Mouse (Mus musculus) thymus, adult 2 months (tissue): ENCODE data around the gene Tas2r114. TPM values are rescaled to one million over a fixed set of nuclear protein-coding genes. Genes with fewer than 3 reads are reported as not detected.

Experiments used
- DNase-seq: peaks from one replicate; pipeline ENCODE4 v3.0.0; 2021
- H3K27ac ChIP-seq: fragments of 200-500 bp; 2 replicates; pipeline ENCODE4 v1.5.1; 2012; ENCODE audit warnings: low read length, control low read depth; ENCODE audit not compliant: control insufficient read depth, insufficient read depth
- H3K27me3 ChIP-seq: fragments of 200-500 bp; 2 replicates; pipeline ENCODE4 v1.6.1; 2012; ENCODE audit warnings: mild to moderate bottlenecking, low read length, moderate library complexity, mixed read lengths; ENCODE audit not compliant: control insufficient read depth, insufficient read depth
- H3K36me3 ChIP-seq: fragments of 200-500 bp; 2 replicates; pipeline ENCODE4 v1.6.1; 2012; ENCODE audit warnings: mild to moderate bottlenecking, low read length, moderate library complexity; ENCODE audit not compliant: control insufficient read depth, insufficient read depth
- H3K4me1 ChIP-seq: fragments of 200-500 bp; replicated peaks from 2 replicates; pipeline ENCODE4 v1.6.1; 2012; ENCODE audit warnings: low read length; ENCODE audit not compliant: control insufficient read depth, insufficient read depth
- H3K4me3 ChIP-seq: fragments of 200-500 bp; 2 replicates; pipeline ENCODE4 v1.5.1; 2012; ENCODE audit warnings: mild to moderate bottlenecking, low read length, control low read depth, moderate library complexity; ENCODE audit not compliant: control insufficient read depth, insufficient read depth
- CTCF ChIP-seq: fragments of 200-500 bp; IDR thresholded peaks from 2 replicates; pipeline ENCODE4 v1.5.1; 2012; ENCODE audit warnings: mild to moderate bottlenecking, control low read depth, low read length, moderate library complexity, borderline replicate concordance; ENCODE audit not compliant: control insufficient read depth, poor library complexity, insufficient read depth; ENCODE audit errors: extremely low read depth
- POLR2A ChIP-seq: fragments of 200-500 bp; IDR thresholded peaks from 2 replicates; pipeline ENCODE4 v1.6.1; 2012; ENCODE audit warnings: mild to moderate bottlenecking, low read length, control low read depth, moderate library complexity; ENCODE audit not compliant: control insufficient read depth, poor library complexity, insufficient read depth; ENCODE audit errors: extremely low read depth
- WGBS: fragments of 180-500 bp; shearing (Covaris S2); methylation state at CpG from one replicate; pipeline ENCODE4 v1.1.7; 2018; 5-methylcytosine and 5-hydroxymethylcytosine counted together
- polyA plus RNA-seq: library from polyadenylated mRNA; depleted of rRNA; stranded (reverse); fragments of >200 nt; gene quantifications from 2 replicates; pipeline ENCODE4 v1.2.3, GENCODE M21; 2012; rRNA removed

The Tas2r114 gene
- polyA plus RNA-seq: not detected in 2 replicates

DNA sequence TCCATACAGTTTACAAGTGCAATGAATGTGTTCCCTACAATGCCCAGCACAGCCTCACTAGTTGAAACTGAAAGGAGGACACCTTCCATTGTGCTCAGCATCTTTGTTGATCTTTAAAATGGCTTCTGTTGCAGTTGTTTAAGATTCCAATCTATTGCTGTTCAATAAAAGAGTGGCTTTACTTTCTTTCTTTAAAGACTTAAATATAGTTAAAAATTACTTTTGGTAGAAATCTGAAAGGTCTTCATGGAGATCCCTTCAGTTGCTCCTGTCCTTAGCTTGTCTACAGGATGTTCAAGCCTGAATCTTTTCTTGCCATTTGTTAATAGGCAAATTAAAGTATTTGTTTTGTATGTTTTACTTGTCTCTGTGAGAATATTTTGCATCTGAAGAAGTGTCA is at the start of gene Tas2r114:
TSS of gene Tas2r114 (minus strand) at position 101 of the 400 bp plus-strand sequence.
- H3K4me3 ChIP-seq: no peak within 1 kb of the TSS
- H3K27ac ChIP-seq: no peak within 1 kb of the TSS
- H3K27me3 ChIP-seq: no peaks in the 10 kb centered on the region
- no peaks in the 10 kb centered on the region for H3K36me3 ChIP-seq
- H3K4me1 ChIP-seq: no peaks in the 10 kb centered on the region
- DNase-seq: no peak
- TF ChIP-seq CTCF (no peak), POLR2A (no peak)

DNA sequence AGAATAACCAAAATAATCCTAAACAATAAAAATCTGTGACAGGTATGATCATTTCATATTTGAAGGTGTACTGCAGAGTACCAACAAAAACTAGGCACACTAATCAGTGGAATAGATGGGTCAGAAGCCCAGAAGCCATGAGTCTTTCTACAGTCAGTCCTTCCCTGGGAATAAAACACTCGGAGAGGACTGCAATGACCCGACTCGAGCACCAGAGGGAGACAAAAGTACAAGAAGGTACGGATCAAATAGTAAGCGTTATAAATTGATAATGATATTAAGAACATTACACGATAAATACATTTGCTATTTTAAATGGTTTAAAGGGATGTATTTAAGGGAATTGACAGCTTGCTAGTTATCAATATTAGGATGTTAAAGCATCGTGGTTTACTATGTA is 22.9 kb upstream of the Tas2r114 start:
- Histone ChIP-seq H3K4me3 (no peak overlapping the region), H3K4me1 (no peaks in the 10 kb centered on the region), H3K27me3 (no peaks in the 10 kb centered on the region), H3K27ac (no peak overlapping the region), H3K36me3 (no peaks in the 10 kb centered on the region)
- no peak for TF ChIP-seq POLR2A
- TF ChIP-seq CTCF: no peak
- no peak for DNase-seq
- 42% methylated on average over 7 of the region's 7 CpGs for WGBS

DNA sequence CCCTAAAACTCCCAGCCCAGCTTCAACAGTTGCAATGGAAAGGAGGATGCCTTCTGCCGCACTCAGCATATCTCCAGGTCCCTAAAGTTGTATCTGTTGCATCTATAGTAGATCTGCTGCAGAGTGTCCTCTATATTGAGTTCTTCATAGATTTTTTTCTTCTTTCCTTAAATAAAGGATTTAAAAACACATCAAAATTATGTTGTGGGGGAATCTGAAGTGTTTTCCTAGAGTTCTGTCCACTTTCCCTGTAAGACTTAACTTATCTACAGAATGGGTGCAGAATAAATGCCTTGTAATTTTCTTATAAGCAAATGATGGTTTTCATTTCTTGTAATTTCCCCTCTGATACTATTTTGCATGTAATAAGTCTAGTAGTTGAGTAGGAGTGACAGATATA is 2.5 kb downstream of the Tas2r114 start, which contains the start of gene Tas2r105:
TSS of gene Tas2r105 (minus strand) at position 101 of the 400 bp plus-strand sequence.
- no peak for DNase-seq
- no peaks in the 10 kb centered on the region for H3K27me3 ChIP-seq
- 87% methylated on average over 1 of the region's 1 CpGs for WGBS

DNA sequence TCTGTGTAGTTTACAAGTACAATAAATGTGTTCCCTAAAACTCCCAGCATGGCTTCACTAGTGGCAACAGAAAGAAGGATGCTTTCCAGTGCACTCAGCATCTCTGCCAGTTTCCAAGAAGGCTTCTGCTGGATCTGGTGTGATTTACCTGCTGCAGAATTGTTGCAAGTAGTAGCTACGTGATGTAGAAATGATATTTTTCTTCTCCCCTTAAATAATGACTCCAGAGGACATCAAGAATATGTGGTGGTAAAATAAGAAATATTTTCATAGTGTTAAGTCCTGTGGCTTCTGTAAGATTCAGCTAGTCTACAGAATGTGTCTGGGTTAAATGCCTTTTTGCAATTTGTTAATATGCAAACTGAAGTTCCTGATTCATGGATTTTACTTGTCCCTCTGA is 4.2 kb downstream of the Tas2r114 start, which contains the start of gene Tas2r104:
TSS of gene Tas2r104 (minus strand) at position 101 of the 400 bp plus-strand sequence.
- no peak for DNase-seq
- no peak within 1 kb of the TSS for H3K27ac ChIP-seq
- H3K27me3 ChIP-seq: no peaks in the 10 kb centered on the region
- WGBS: 90% methylated on average over 1 of the region's 1 CpGs
- no peaks in the 10 kb centered on the region for H3K4me1 ChIP-seq
- H3K36me3 ChIP-seq: no peaks in the 10 kb centered on the region
- H3K4me3 ChIP-seq: no peak within 1 kb of the TSS
- TF ChIP-seq POLR2A: no peak
- TF ChIP-seq CTCF: no peak

More for the DNA sequence above, 2.5 kb downstream of the Tas2r114 start, which contains the start of gene Tas2r105:
- TF ChIP-seq CTCF (no peak), POLR2A (no peak)
- no peak within 1 kb of the TSS for H3K27ac ChIP-seq
- no peaks in the 10 kb centered on the region for H3K4me1 ChIP-seq
- no peaks in the 10 kb centered on the region for H3K36me3 ChIP-seq
- H3K4me3 ChIP-seq: no peak within 1 kb of the TSS

DNA sequence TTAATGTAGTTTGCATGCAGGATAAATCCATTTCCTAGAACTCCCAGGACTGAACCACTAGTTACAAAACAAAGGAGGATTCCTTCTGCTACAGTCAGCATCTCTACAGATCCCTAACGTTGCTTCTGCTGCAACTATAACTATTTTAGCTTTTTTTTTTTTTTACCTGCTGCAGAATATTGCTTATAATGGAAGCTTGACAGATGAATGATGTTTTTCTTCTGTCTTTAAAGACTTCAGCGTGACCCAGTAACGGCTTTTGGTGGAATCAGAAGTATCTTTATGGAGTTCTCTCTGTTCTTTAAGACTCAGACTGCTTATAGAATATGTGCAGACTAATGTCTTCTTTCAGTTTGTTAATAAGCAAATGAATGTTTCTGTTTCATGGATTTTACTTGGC is 11.1 kb downstream of the Tas2r114 start, which contains the start of gene Tas2r106:
TSS of gene Tas2r106 (minus strand) at position 101 of the 400 bp plus-strand sequence.
- Histone ChIP-seq H3K36me3 (no peaks in the 10 kb centered on the region), H3K27me3 (no peaks in the 10 kb centered on the region), H3K27ac (no peak within 1 kb of the TSS), H3K4me1 (no peaks in the 10 kb centered on the region), H3K4me3 (no peak within 1 kb of the TSS)
- no peak for DNase-seq
- 78% methylated on average over 3 of the region's 3 CpGs for WGBS
- TF ChIP-seq POLR2A: no peak
- TF ChIP-seq CTCF: no peak

DNA sequence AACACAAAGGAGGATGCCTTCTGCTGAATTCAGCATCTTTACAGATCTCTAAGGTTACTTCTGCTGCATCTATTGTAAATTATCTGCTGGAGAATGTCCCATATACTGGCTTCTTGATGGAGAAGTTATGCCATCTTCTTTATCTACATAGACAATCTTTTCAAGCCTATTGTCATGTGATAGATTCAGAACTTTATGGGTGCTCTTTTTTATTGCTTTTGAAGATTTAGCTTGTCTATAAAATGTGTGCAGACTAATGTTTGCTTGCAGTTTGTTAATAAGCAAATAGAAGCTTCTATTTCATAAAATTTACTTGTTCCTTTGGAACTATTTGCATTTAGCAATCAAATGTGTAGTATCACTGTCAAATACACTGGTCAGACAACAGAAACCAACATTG is 29.8 kb downstream of the Tas2r114 start, which contains the start of gene Tas2r107:
TSS of gene Tas2r107 (minus strand) at position 101 of the 400 bp plus-strand sequence.
- TF ChIP-seq CTCF: no peak
- no peak for TF ChIP-seq POLR2A
- no peak within 1 kb of the TSS for H3K27ac ChIP-seq
- H3K4me3 ChIP-seq: no peak within 1 kb of the TSS
- no peaks in the 10 kb centered on the region for H3K36me3 ChIP-seq
- no peak for DNase-seq
- H3K27me3 ChIP-seq: no peaks in the 10 kb centered on the region
- H3K4me1 ChIP-seq: no peaks in the 10 kb centered on the region

Other genes starting within 250 kb of the Tas2r114 start
- gene 5430401F13Rik, start 203.7 kb downstream of the Tas2r114 start, polyA plus RNA-seq: not detected in 2 replicates
- gene Gm6619, start 203.7 kb downstream of the Tas2r114 start, polyA plus RNA-seq: not detected in 2 replicates
- not detected in 2 replicates for gene Tas2r130, start 59.2 kb downstream of the Tas2r114 start, polyA plus RNA-seq
- gene Tas2r107, start 29.9 kb downstream of the Tas2r114 start, polyA plus RNA-seq: not detected in 2 replicates
- gene Tas2r106, start 11.2 kb downstream of the Tas2r114 start, polyA plus RNA-seq: not detected in 2 replicates
- not detected in 2 replicates for gene Tas2r104, start 4.3 kb downstream of the Tas2r114 start, polyA plus RNA-seq
- gene Tas2r105, start 2.6 kb downstream of the Tas2r114 start, polyA plus RNA-seq: not detected in 2 replicates